Mouse (Mus musculus) small intestine, adult 2 months (tissue): ENCODE measurements around the gene Strip1.

Experiments
- CTCF ChIP-seq: fragments of 200-500 bp; IDR thresholded peaks from 2 replicates; pipeline ENCODE4 v1.5.1; 2012; ENCODE audit warnings: low read depth, mild to moderate bottlenecking, control low read depth, inconsistent platforms, low read length, moderate library complexity, mixed read lengths; ENCODE audit not compliant: insufficient replicate concordance, insufficient read length; ENCODE audit errors: extremely low read depth
- POLR2A ChIP-seq: fragments of 200-500 bp; IDR thresholded peaks from 2 replicates; pipeline ENCODE4 v1.6.1; 2012; ENCODE audit warnings: low read depth, mild to moderate bottlenecking, control low read depth, inconsistent platforms, low read length, moderate library complexity

- TF ChIP-seq CTCF (no peak), POLR2A (no peak)
Measured at GRCm38 (mm10) chr3:107617800-107618199, 13.7 kb downstream of the Strip1 start.
